Mouse (Mus musculus) adrenal gland, postnatal 10 days (tissue): ENCODE results near the gene Epb41l5. TPM values are rescaled to one million over a fixed set of nuclear protein-coding genes. Genes with fewer than 3 reads are reported as not detected.

ENCODE experiments used
- DNase-seq: peaks from one replicate; pipeline ENCODE4 v3.0.0; 2021; ENCODE audit warnings: mixed read lengths
- total RNA-seq, 2 experiments: library from RNA; stranded (reverse); gene quantifications; 2 replicates each; pipeline ENCODE4 v1.2.3; 2021

Gene Epb41l5
- total RNA-seq, 2 experiments from 2014 or later: 10.4 to 11.0 TPM

DNA sequence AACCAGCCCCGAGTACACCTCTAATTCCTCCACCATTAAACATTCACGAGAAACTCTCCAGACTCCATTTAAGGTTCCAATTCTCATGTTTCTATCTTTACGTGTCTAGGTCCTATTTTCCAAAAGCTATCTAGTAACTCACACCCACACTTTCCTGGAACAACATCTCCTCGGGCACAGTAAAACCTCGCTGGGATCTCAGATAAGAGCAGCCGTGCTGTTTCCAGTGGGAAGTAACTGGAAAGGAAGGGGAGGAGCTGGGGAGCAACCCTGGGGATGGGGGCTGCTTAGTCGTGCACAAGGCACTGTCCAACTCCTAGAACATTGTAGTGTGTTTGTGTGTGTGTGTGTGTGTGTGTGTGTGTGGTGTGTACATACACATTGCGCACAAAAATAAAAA is 146.9 kb downstream of the Epb41l5 start:
- DNase-seq: no peak

DNA sequence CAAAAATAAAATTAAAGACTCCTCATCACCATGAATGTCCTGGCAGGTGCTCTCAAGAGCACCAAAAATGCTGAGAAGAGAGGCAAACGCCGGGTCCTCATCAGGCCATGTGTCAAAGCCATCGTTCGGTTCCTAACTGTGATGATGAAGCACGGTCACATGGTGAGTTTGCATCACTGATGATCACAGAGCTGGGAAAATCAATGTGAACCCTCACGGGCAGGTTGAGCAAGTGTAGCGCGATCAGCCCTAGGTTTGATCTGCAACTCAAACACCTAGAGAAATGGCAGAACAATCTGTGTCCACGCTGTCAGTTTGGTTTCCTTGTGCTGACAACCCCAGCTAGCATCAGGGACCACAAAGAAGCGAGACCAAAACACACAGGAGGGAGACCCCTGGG is 149.3 kb downstream of the Epb41l5 start:
- no peak for DNase-seq

GRCm38 (mm10) chr1:119498536-119499231 is 150.1 kb downstream of the Epb41l5 start:
- DNase-seq: no peak

GRCm38 (mm10) chr1:119497346-119498004 is 151.3 kb downstream of the Epb41l5 start:
- DNase-seq: no peak

DNA sequence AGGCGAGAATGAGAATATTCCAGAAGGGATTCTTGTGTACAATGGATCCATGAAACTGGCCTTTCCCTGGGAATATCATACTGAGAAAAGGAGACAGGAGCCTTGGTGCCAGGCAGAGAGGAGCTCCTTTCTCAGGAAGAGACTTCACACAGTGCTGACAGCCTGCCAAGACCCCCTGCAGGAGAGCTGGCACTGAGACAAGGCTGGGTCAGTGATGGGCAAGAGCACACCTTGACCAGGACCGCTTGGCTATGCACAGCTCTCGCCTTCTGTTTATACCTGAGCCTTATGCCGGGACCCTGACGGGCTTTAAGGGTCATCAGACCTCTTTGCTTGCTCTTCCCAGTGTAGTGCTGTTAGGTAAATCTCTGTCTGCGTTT is 153.4 kb downstream of the Epb41l5 start:
- no peak for DNase-seq

Other genes starting within 250 kb of the Epb41l5 start
- 1 to 10 TPM; 5.5 to 7.7 TPM for gene Inhbb, start 226.8 kb downstream of the Epb41l5 start, total RNA-seq
- gene Ralb, start 144.2 kb downstream of the Epb41l5 start, total RNA-seq: 10 to 100 TPM; 61.2 to 65.9 TPM
- 10 to 100 TPM; 17.1 to 19.7 TPM for gene Tmem185b, start 122.8 kb downstream of the Epb41l5 start, total RNA-seq
- gene Ptpn4, start 188.6 kb upstream of the Epb41l5 start, total RNA-seq: 10 to 100 TPM; 48.9 to 56.5 TPM